Mouse (Mus musculus) gastrocnemius, postnatal 14 days (tissue): Measurements from ENCODE around the gene Ctla4. TPM values are rescaled to one million over a fixed set of nuclear protein-coding genes. Genes with fewer than 3 reads are reported as not detected.

ENCODE experiments used
- DNase-seq: peaks from one replicate; pipeline ENCODE4 v3.0.0; 2021; ENCODE audit warnings: mixed read lengths
- intact Hi-C: fragments of 180-260 bp; cut with DNase I; formaldehyde crosslinking; loops from one replicate; pipeline ENCODE4 v1.15.1; 2025; ENCODE audit warnings: low total_unique reads
- total RNA-seq, 2 experiments: library from RNA; stranded (reverse); gene quantifications; 2 replicates each; pipeline ENCODE4 v1.2.3; 2021

Gene Ctla4
- total RNA-seq, 2 experiments from 2014 or later, result not detected

DNA sequence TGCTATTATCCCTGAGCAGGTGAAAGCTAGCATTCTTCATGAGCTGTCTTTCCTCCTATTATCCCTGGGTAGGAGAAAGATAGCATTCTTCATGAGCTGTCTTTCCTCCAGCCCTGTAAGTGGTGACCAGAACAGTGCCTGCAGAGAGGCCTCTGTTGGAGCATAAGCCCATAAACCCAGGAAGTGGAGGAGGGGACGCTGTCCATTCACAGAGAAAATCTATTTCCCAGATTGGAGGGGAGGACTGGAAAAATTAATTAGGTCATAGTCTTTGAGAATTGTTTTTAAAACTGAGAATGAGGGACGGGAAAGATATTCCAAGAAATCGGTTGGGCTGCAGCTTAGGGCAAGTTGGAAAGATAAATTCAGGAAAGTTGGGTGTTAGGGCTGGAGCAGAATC lies 24.3 kb upstream of the Ctla4 start:
- DNase-seq, result no peak
- intact Hi-C loops, result no loop called here

DNA sequence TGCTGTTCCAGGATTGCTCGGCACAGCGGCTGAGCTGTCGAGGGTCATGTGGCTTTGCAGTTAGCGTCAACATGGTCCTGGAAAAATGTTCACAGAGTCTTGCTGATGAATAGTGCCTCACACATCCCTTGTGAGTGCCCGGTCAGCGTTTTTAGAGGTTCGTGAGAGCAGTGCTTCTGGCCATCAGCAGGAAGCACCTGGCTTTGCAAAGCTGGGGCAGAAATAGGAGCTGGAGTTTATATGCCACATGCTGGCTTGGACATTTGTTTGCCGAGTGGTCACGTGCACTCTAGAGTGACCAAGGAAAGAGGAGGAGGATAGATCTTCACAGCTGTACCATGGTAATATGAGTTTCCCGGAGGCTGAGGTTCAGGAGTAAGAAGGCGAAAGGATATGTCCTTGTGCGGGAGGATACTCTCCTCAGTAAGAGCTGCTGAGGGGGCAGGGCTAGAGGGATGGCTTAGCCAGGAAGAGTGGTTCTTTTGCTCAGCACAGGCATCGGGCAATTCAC lies 23.8 kb upstream of the Ctla4 start:
- intact Hi-C loops, result no loop called here
- DNase-seq, result peak; percentile 54

DNA sequence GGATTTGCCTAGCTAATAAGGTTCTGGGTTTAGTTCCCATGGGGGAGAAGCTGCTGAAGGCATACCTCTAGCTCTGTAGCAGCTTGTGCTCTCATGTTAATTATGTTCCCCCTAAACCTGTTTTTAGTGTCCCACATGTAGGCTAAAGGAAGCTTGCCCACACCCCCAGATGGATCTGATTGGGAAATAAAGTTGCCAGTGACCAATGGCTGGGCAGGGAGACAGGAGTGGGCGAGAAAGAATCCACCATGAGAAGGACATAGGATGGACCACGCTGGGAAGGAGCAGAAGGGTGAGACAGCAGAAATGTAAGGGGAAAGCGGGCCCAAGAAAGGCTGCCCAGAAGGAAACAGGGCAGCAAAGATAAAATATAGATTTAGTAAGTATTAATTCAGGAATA lies 23.1 kb upstream of the Ctla4 start:
- intact Hi-C loops, result no loop called here
- DNase-seq, result no peak

DNA sequence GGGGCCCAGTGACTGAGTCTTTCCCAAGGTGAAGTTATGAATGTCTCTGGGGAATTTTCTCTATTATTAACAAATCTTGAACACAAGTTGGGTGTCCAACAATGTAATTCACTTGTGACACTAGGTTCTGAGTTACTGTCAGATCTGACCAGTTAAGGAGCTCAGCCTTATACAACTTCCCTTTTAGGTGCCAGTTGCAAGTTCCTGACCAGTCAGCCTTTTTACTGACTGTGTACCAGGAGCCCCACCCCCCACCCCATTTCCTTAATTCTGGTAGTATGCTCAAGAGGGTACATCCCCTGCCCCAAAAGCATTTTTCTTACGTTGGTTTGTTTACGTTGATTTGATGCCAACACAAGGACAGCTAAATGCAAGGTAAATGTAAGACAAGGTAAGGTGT lies 21.6 kb upstream of the Ctla4 start:
- no peak for DNase-seq
- intact Hi-C loops, result no loop called here

DNA sequence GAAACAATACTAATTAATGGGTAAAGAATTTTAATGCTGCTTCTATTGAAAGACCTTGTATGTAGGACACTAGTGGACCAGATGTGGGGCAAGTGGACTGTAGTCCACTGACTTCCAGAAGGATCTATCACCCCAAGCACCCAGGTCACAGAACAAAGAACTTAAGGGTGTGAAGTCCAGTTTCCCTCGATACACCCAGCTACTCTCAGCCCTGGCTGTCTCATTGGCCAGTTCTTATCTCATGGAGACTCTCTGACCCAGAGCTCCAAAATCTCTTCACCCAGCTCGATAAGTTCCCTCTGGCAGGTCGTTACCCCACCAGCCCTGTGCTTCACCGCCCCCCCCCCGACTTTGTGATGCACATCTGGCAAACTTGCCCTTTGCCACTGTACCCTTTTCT lies 20.8 kb upstream of the Ctla4 start:
- DNase-seq, result no peak
- intact Hi-C loops, result no loop called here

DNA sequence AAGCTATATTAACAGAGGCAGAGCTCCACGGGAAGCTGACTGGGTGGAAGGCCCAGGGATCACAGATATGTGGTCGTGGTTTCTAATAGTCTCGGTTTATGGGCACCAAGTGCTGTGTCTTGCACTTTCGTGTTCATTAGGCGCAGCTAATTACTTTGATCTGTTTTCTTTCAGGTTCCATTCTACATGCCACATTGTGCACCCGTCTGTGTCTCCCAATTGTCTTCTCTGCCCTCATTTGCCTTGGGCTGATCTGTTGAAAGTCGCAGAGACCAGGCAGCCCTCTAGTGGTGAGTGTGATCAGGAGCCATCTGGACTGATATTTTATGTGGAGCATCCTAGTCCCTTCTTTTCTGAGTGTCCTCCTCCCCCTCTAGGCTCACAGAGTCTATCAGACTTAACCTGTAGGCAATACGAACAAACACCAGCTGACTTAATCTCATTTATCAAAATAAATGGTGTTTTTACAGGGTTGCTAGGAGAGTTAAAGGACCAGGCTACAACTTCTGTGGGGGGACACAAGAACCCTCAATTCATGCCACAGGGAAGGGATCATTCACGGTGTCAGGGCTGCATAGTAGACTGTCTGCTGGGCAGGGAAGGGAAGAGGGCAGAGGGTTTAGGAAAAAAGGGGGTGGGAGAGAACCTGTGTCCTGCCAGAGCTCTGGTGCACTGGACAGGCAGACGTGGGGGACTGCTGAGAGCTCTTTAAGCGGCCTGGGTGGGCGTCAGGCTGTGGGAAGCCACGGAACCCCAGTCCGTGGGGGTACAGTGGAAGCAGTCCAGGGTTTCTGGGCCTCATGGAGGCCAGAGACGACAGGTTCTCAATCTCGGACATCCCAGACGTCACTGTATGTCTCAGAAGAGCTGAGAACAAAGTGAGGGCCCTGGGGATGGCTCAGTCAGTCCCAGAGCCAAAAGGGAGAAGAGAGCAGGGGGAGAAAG lies 18.2 kb upstream of the Ctla4 start:
- DNase-seq, result peak; percentile 58
- intact Hi-C loops, result no loop called here

DNA sequence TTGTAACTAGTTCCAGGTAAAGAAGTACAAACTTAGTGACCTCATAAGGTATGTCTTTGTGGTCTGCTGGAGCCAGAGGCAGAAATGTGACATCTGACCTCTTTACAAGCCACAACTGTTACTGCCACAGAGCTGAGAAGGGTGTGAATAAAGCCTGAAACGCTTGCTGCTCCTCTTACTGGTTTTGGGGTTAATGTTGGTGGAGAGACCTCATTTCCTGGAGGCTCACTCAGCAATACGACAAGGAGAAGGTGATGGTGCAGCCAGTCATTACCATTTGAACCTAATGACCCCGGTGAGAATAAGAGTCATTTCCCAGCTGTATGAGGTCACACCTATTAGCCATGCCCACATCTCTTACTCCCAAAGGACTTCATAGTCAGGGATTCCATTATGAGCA lies 11.5 kb upstream of the Ctla4 start:
- intact Hi-C loops, result no loop called here
- DNase-seq, result no peak

DNA sequence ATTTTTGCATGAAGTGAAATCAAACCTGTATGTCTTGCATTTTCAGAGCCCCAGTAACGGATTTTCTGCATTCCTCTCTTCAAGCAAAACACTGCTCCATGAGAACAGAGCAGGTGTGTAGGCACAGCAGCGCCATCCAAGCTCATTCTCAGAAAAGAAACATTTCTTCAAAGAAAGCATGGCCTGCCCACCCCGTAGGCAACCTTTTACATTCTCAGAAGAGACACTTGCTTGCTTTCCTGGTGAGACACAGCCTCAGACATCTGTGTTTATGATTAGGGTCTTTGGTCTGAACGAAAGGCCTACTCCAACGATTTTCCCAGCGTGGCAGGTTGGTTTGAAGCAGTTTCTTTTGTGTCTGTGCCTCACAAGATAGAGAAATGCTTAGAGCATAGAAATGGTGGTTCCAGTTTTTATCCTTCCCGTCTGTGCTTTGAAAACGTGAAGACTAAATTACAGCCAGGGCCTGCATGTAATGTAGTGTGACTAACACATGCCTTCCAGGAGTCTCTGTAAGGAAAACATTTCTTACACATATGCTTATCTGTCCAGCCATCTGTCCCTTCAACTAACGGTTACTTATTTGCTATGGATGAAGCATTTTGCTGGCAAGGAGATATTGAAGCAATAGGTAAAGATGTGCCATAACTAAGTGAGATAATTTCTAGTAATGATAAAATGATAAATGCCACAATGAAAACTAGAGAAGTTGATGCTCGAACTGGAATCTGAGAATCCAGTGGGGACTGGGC lies 6.5 kb upstream of the Ctla4 start:
- intact Hi-C loops, result no loop called here
- DNase-seq, result no peak

DNA sequence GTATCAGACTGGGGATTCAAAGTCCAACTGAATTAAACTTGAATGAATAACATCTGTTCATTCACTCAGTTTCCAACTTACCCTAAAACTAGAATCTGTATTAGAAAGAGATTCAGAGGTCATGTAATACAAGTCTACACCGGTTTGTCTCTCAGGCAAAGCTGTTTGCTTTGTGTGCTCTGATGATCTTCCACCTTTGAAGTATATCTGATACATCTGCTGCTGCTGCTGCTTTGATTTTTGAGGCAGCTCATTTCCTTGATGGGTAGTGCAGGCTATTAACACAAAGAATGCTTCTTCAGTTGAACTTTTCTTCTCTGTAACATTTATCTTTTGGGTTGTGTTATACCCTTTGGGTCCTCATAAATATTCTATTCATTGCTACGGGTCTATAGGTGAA lies 4.0 kb upstream of the Ctla4 start:
- intact Hi-C loops, result no loop called here
- DNase-seq, result no peak

DNA sequence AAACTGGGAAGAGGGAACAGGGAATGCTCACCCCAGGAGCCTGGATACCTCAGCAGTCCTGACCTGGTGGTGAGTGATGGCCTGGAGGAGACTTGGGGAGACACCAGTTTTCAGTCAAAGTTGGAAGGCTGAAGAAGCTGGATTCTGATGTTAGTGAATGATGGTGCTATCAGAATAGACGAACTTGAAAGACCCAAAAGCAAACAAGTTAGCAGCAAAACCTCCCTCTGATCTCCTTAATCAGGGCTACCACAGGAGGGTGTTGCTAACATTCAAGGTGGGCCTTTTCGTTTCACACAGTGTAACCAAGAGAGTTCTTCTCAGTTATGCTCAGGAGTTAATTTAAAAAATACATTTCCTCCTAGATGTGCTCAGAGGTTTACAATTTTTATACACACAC lies 3.5 kb upstream of the Ctla4 start:
- intact Hi-C loops, result no loop called here
- no peak for DNase-seq

DNA sequence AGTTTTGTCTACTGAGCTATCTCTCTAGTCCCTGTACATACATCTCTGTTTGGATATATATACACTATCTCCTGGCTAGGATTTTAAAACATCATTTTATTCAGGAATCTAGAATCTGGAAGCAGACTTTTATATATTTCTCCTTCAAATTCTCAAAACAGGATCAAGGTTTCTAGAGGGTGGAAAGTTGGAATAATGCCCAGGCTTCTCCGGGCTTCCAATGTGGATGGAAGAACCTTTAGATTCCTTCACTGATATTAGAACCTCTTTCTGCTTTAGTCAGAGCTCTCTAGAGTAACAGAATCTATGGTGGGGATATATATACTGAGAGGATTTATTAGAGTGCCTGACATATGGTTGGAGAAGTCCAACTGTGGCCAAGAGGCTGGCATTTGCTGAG lies 2.2 kb upstream of the Ctla4 start:
- DNase-seq, result no peak
- intact Hi-C loops, result loop anchor here (5.0 kb wide), 1 partner anchor 68 kb away; no protein-coding TSS in a partner anchor

DNA sequence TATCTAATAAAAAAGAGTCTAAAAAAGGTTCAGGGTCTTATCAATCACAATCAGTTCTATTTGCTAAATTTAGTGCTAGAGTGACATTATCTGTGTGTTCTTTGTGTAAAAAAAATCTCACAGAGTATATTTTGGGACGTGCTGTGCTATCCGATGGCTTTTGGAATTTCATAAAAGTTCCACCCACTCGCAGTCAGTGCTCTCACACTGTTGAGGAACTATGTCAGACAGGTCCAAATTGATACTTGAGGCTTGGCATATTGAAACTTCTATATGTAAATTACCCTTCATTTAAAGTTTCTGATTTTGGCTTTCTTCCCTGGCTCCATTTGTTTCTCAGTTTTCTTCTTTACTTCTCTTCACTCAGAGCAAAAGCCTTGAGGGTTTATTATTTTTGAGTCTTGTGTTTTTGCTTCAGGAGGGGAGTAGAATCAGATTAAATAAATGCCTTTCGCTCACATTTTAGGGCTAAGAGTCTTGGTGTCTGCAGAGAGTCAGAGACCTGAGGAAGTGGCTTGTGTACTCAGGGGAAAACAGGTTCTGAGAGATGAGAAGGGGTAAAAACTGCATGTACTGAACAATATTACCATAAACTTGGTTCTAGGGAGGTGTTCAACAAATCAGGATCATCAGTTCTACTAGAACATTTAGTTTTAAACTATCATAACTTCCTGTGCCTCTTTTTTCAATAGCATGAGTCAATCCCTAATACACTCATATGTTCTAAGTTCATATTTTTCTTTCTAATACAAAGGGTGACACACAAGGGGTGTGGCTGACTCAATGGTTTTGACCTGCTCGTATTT lies 11.5 kb downstream of the Ctla4 start:
- intact Hi-C loops, result no loop called here
- no peak for DNase-seq

DNA sequence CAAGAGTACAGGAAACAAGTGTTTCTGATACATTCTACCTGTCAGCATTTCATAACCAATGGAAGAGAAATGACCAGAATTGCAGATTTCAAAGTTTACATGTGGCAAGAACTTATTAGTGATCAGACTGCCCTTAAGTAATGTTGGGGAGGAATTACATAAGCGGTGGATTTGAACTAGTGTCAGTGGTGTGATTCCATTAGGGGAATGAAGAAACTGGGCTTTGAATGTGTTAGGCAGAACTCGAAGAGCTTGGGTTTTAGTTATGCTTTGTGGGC lies 12.1 kb downstream of the Ctla4 start:
- DNase-seq, result no peak
- intact Hi-C loops, result no loop called here

DNA sequence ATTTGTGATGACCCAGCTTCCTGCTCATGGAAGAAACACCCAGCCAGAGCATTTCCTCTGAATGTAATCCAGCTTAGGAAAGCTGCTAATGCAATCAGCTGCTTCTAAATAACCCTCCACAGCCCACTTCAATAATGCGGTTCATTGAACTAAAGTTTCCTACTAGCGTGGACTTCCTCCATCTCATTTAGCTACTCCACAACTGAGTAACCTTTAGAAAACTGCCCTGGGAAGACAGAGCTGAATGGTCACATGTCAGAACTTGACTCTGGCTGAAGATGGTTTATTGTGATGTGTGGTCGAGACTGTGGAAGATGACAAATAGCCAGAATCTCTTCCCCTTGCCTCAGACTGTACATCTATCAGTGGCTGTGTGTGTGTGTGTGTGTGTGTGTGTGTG lies 12.4 kb downstream of the Ctla4 start:
- no peak for DNase-seq
- intact Hi-C loops, result no loop called here

DNA sequence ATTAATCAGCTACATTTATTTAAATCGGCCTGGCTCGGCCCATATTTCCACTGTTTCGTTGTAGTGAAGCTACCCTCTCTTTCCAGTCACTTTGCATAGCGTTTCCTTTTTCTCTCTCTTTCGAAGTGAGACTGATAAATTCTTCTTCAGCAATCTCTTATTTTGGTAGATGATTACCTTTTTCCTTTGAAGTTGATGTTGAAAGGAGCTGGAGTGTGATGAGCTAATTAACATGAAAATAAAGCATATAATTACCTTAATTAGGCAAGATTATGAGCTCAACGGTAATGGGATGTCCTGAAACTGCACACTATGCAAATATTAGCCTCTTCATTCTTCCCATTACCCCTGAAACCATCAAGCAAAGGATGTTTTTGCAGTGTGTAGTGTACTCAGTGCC lies 15.7 kb downstream of the Ctla4 start:
- no peak for DNase-seq

DNA sequence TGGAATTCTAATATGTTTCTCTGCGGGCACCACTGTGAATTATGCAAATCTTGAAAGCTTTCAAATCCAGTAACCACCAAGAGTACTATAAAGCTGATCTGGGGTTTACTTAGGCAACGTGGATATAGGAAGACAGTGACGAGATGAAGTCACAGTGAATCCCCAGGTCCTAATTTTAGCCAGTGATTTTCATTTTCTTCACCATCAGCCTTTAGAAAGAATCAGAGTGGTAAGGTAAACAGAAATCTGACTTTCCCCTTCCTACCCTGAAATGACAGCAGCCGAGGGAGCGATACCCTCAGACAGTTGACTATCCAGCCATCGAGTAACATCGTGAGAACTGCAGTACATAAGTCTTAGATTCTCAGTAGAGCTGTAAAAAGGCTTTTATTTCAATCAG lies 16.3 kb downstream of the Ctla4 start:
- intact Hi-C loops, result no loop called here
- no peak for DNase-seq

More for the DNA sequence above, 15.7 kb downstream of the Ctla4 start:
- intact Hi-C loops, result no loop called here

DNA sequence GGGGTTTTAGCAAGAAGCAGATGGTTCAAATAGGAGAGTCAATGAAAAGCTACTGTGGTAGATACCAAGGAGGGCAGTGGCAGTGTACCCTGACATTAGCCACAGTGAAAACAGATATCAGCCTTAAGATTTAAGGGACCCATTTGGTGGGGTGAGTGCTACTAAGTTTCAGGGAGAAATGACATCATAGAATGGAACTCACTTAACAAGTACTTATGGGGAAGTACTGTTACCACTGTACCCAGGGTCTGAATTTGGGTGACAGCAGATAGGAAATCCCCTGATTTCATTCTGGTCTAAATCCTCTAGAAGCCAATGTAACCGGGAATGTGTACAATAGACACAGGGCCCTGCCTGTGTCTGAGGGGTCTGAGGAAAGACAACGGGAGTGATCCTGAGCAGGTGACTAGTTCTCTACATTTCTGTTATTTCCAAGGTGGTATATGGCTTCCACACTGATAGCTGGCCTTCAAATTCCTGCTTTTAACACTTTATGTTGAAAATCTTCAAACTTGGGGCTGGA lies 17.7 kb downstream of the Ctla4 start:
- intact Hi-C loops, result no loop called here
- no peak for DNase-seq

DNA sequence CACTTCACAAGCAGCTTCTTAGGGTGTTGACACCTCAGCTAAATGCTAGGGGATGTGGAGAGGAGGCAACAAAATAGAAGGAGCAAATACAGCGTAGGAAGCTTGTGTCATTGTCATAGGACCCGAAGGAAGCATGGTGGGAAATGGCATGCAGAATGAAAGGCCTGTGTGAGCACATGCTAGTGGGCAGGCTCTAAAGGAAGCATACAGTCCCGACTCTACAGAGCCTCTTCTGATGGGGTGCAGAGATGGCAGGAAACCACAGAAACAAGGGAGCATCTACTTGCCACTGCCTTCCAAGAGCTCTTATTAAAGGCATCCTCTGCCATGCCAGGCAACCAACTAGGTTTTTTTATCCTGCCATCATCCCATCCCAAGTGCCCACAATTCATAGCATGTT lies 20.7 kb downstream of the Ctla4 start:
- intact Hi-C loops, result no loop called here
- DNase-seq, result no peak

DNA sequence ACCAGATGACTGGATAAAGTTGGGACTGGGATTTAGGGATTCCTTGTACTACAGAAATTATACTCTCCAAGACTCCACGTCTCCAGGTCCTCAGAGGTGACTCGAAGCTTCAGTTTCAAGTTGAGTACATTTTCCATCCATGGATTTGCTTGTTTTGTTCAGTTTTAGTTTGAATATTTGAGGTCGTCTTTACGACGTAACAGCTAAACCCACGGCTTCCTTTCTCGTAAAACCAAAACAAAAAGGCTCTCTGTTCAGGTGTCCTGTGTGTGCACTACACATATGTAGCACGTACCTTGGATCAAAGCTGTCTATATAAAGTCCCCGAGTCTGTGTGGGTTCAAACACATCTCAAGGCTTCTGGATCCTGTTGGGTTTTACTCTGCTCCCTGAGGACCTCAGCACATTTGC lies 22.0 kb downstream of the Ctla4 start:
- DNase-seq, result no peak
- intact Hi-C loops, result no loop called here

DNA sequence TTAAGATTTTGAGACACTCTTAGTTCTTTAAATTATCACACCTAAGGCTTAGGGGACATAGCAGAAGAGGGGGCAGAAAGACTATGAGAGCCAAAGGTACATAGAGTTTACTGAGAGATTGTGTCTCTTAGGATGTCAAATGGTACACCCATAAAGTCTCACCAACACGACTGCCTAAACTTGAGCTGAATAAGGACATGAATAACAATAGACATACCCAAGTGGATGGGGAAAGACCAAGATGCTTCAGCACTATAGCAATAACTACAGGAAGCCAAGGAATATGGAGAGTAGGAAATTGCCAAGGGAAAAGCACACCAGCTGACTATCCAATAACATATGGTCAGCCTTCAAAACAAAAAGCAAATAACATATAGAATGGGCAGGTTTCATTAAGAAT lies 22.9 kb downstream of the Ctla4 start:
- no peak for DNase-seq
- intact Hi-C loops, result no loop called here
